Comparison of ENCODE assay signal across 9 mouse cellular contexts in genomic region chr1:182490568-182490967, GRCm38 (mm10). TPM values are rescaled to one million over a fixed set of nuclear protein-coding genes. Genes with fewer than 3 reads are reported as not detected.
A peak's percentile ranks its signal among the peaks of the same experiment; 100 is the strongest.
DNase-seq lines count a peak whose midpoint lies in the region; ATAC-seq and TF ChIP-seq lines count a peak whose summit lies in the region.
"Had no signal": no experiment of that assay in that cellular context is flagged by ENCODE, and none has a peak within 500 bp of the region (broad histone marks: within the 10 kb centered on the region; RNA-seq: fewer than 3 reads in every experiment).

No protein-coding gene starts in this region.

- H3K27ac ChIP-seq in heart, embryonic 11.5 days (ENCODE audit: low read depth, low read length), result peak overlapping the region; percentile 12
- H3K27ac ChIP-seq in intestine, postnatal 0 days (ENCODE audit: low read depth, low read length), result no peak overlapping the region
- H3K27ac ChIP-seq in stomach, postnatal 0 days (replicated peaks), result no peak overlapping the region; the same call in 1 of the 2 replicates

- intact Hi-C loops in heart, postnatal 14 days (cut with DNase I), result no loop called here
- intact Hi-C loops in left cerebral cortex, postnatal 25 days (cut with DNase I), result loop anchor here (2.0 kb wide), 2 partner anchors 26 to 82 kb away; partner anchors contain the start of genes Capn2 and Trp53bp2

- no peak overlapping the region for H3K9ac ChIP-seq in heart, embryonic 11.5 days (ENCODE audit: low read depth, low read length)
- no peak overlapping the region for H3K9ac ChIP-seq in intestine, postnatal 0 days (ENCODE audit: low read depth, low read length)
- H3K9ac ChIP-seq in stomach, postnatal 0 days (ENCODE audit: low read length), result no peak overlapping the region

- no peak overlapping the region for H3K4me2 ChIP-seq in heart, embryonic 11.5 days
- no peak overlapping the region for H3K4me2 ChIP-seq in intestine, postnatal 0 days (replicated peaks; ENCODE audit: low read depth)
- no peak overlapping the region for H3K4me2 ChIP-seq in stomach, postnatal 0 days (replicated peaks; ENCODE audit: low read depth)

- peaks cover 15% of the 10 kb centered on the region for H3K4me1 ChIP-seq in heart, embryonic 11.5 days (ENCODE audit: control insufficient read depth, insufficient read depth, low read length)
- peaks cover 9% of the 10 kb centered on the region; the same call in 1 of the 2 replicates for H3K4me1 ChIP-seq in intestine, postnatal 0 days (replicated peaks; ENCODE audit: control insufficient read depth, insufficient read depth, low read length)
- 0 out of 2 replicates have a peak, but pooled peaks cover 3% of the 10 kb centered on the region for H3K4me1 ChIP-seq in stomach, postnatal 0 days (replicated peaks; ENCODE audit: control insufficient read depth, insufficient read depth)

- H3K9me3 ChIP-seq in heart, embryonic 11.5 days (replicated peaks; ENCODE audit: control insufficient read depth, low read length), result no peaks in the 10 kb centered on the region
- no peaks in the 10 kb centered on the region for H3K9me3 ChIP-seq in intestine, postnatal 0 days (ENCODE audit: control insufficient read depth)
- H3K9me3 ChIP-seq in stomach, postnatal 0 days (ENCODE audit: control insufficient read depth, low read length), result no peaks in the 10 kb centered on the region

- peak; percentile 52 for TF ChIP-seq CTCF in intestine, postnatal 0 days (IDR thresholded peaks at IDR 0.05; ENCODE audit: low read depth)
- TF ChIP-seq CTCF in stomach, postnatal 0 days (IDR thresholded peaks at IDR 0.05; ENCODE audit: low read depth), result peak; percentile 55

- DNase-seq in heart, postnatal 14 days, result no peak
- DNase-seq in thymus, postnatal 0 days (ENCODE audit: low spot score), result peak; percentile 12
- DNase-seq in thymus, postnatal 10 days (ENCODE audit: low spot score in 2 of 2), result no peak
- DNase-seq in stomach, postnatal 0 days (ENCODE audit: low spot score), result no peak
- DNase-seq in left cerebral cortex, postnatal 25 days (ENCODE audit: low spot score in 2 of 2), result no peak
- no peak for DNase-seq in kidney, adult 8-10 months

- TF ChIP-seq EP300 in stomach, postnatal 0 days (optimal IDR thresholded peaks at IDR 0.05), result no peak

- no peaks in the 10 kb centered on the region for H3K27me3 ChIP-seq in heart, embryonic 11.5 days (ENCODE audit: control insufficient read depth, insufficient read depth, low read length)
- no peaks in the 10 kb centered on the region for H3K27me3 ChIP-seq in intestine, postnatal 0 days (replicated peaks; ENCODE audit: control insufficient read depth, insufficient read depth, low read length)
- H3K27me3 ChIP-seq in stomach, postnatal 0 days (ENCODE audit: control insufficient read depth, insufficient read depth, low read length), result no peaks in the 10 kb centered on the region
- H3K27me3 ChIP-seq: Patski had no signal

- H3K36me3 ChIP-seq in heart, embryonic 11.5 days (ENCODE audit: control insufficient read depth, insufficient read depth, low read length), result peaks cover 18% of the 10 kb centered on the region
- H3K36me3 ChIP-seq in intestine, postnatal 0 days (ENCODE audit: control insufficient read depth, insufficient read depth), result peaks cover 34% of the 10 kb centered on the region; the same call in 1 of the 2 replicates
- H3K36me3 ChIP-seq in stomach, postnatal 0 days (ENCODE audit: control insufficient read depth, insufficient read depth, low read length), result peaks cover 19% of the 10 kb centered on the region

- 64% methylated on average over 7 of the region's 7 CpGs for WGBS in heart, embryonic 11.5 days (ENCODE audit: insufficient replicate concordance)
- WGBS in intestine, postnatal 0 days, result 83% methylated on average over 7 of the region's 7 CpGs
- 79% methylated on average over 7 of the region's 7 CpGs for WGBS in stomach, postnatal 0 days

- ATAC-seq in heart, embryonic 11.5 days (replicated peaks; ENCODE audit: insufficient number of reproducible peaks, low FRiP score, low TSS enrichment), result no peak
- ATAC-seq in intestine, postnatal 0 days, result no peak
- no peak for ATAC-seq in stomach, postnatal 0 days (ENCODE audit: low FRiP score, low TSS enrichment)

- no peak overlapping the region for H3K4me3 ChIP-seq in heart, embryonic 11.5 days (ENCODE audit: low read depth, low read length)
- no peak overlapping the region for H3K4me3 ChIP-seq in intestine, postnatal 0 days (ENCODE audit: low read depth, low read length)
- no peak overlapping the region for H3K4me3 ChIP-seq in stomach, postnatal 0 days (ENCODE audit: low read depth, low read length)

RNA-seq across cellular contexts. Expression of gene Capn2, which starts 26.8 kb away (rescaled TPM):
- polyA plus RNA-seq in heart, embryonic 11.5 days (2014; fragmentation: Nextera tagmentation; extraction: Ambion mirVana), result 68.1 and 83.7 TPM in 2 replicates
- 10 to 100 TPM; 69.8 to 72.5 TPM for total RNA-seq in heart, postnatal 14 days (2021)
- polyA plus RNA-seq in thymus, postnatal 0 days (2015; fragmentation: Nextera tagmentation; extraction: Ambion mirVana), result 48.7 and 50.6 TPM in 2 replicates
- polyA plus RNA-seq in intestine, postnatal 0 days (2015; fragmentation: Nextera tagmentation; extraction: Ambion mirVana), result 31.8 and 34.0 TPM in 2 replicates
- polyA plus RNA-seq in stomach, postnatal 0 days (2015; fragmentation: Nextera tagmentation; extraction: Ambion mirVana), result 54.4 and 55.6 TPM in 2 replicates
- total RNA-seq in left cerebral cortex, postnatal 25 days (2021), result 10 to 100 TPM; 52.9 to 61.4 TPM
